Mouse (Mus musculus): ENCODE measurements around the gene Ippk. TPM values are rescaled to one million over a fixed set of nuclear protein-coding genes. Genes with fewer than 3 reads are reported as not detected.

Ippk gene
- total RNA-seq, 2 experiments from 2014 or later = 1.7 to 3.7 TPM

GRCm38 (mm10) chr13:49426736-49427135 lies 5.7 kb downstream of the Ippk start:
- no peak for ATAC-seq (replicated peaks; ENCODE audit: low FRiP score, poor library complexity, severe bottlenecking)

DNA sequence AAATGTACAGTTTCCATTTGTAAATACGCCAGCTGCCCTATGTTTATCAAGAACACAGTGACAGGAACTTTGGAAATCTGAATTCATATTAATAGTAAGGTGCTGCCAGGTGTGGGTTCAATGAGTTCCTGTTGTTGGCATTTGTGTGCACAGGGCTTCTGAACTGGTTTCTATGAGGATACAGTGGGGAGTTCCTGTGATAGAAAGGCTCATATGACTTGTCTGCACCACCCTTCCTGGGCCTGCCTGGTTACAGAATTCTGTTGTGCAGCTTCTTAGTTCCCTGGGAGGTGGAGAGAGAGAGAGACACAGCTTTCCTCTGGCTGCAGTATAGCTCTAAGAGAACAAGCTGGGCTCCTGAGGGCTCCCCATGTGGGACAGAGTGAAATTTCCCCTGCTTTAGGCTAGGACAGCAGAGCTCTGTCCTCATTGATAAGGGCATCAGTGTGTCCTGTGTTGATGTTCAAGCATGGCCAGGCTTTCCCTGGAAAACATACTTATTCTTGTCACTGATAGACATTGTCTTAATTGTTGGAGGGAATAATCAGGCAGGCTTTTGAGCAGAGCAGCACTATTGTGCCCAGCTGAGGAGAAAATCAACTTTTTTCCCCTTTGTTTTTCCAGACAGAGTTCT lies 7.1 kb downstream of the Ippk start:
- no peak for ATAC-seq (replicated peaks; ENCODE audit: low FRiP score, poor library complexity, severe bottlenecking)

DNA sequence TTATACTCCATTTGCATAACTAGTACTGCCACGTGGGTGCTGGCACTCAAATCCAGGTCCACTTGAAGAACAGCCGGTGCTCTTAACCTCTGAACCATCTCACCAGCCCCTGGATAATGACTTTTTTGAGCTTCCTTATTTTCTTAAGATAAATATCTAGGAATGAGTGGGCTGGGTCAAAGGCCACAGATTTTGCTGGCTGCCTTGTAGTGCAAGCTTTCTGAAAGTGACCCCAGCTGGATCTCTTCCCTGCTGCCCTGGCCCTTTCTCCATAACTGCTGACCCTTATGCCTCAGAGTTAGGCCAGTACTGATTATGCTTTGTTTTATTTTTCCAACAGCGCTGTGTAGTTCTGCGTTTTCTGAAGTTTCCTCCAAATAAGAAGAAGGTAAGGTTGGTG lies 9.5 kb downstream of the Ippk start:
- no peak for ATAC-seq (replicated peaks; ENCODE audit: low FRiP score, poor library complexity, severe bottlenecking)

- ATAC-seq (replicated peaks; ENCODE audit: low FRiP score, poor library complexity, severe bottlenecking) = no peak
Measured at GRCm38 (mm10) chr13:49433268-49434029, 12.4 kb downstream of the Ippk start.

GRCm38 (mm10) chr13:49435745-49436144 lies 14.7 kb downstream of the Ippk start:
- no peak for ATAC-seq (replicated peaks; ENCODE audit: low FRiP score, poor library complexity, severe bottlenecking)

- no peak for ATAC-seq (replicated peaks; ENCODE audit: low FRiP score, poor library complexity, severe bottlenecking)
Measured at GRCm38 (mm10) chr13:49436170-49436569, 15.1 kb downstream of the Ippk start.

DNA sequence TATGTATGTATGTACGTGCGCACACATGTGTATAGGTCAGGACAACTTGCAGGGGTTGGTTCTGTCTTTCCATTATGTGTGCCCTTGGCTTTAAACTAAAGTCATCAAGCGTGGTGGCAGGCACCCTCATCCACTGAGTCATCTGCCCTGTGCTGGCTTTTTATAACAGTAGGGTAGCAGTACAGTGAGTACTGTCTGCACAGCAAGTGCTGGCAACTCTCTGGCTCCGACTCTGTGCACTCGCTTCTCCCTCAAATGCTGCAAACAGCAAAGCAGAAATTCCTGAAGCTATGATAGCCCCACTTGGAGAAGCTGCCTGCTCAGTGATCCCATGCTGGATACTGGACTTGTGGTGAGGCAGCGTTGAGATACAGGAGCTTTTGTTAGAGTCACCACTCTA lies 23.4 kb downstream of the Ippk start:
- ATAC-seq (replicated peaks; ENCODE audit: low FRiP score, poor library complexity, severe bottlenecking) = no peak

GRCm38 (mm10) chr13:49449318-49449749 lies 28.3 kb downstream of the Ippk start:
- ATAC-seq (replicated peaks; ENCODE audit: low FRiP score, poor library complexity, severe bottlenecking) = peak; percentile 85

- ATAC-seq (replicated peaks; ENCODE audit: low FRiP score, poor library complexity, severe bottlenecking) = no peak
Measured at GRCm38 (mm10) chr13:49460276-49460675, 39.2 kb downstream of the Ippk start.

DNA sequence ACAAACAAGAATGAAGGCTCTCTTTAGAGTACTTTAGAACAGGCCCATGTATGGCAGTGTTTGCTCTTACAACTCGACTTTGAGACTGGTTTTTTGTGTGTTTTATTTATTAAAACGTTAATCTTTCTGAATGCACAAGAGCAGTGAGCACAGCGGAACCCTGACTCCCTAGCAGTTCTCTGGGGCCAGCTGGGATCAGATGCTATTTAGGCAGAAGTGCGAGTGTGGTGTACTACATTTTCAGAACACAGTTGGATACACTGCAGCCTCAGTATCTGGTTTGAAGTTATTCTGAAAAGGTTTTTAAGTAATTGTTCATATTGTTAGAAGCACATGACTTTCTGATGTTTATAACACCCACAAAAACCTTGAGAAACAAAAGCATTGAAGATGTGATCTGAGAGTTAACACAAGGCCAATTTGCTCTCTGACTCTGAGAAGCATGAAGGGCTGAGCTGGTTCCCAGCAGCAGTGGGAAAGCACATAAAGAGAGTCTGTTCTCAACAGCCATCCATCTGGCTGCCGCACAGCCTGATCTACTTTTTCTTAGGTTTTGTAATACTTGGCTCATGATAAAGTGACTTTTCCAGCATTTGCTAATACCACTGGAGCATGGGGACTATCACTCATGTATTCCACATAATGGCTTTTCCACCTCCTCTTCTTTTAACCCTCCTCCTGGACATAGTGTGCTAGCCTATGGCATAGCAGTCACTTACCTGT lies 39.8 kb downstream of the Ippk start:
- no peak for ATAC-seq (replicated peaks; ENCODE audit: low FRiP score, poor library complexity, severe bottlenecking)

- ATAC-seq (replicated peaks; ENCODE audit: low FRiP score, poor library complexity, severe bottlenecking) = no peak
Measured at GRCm38 (mm10) chr13:49461458-49462132, 40.5 kb downstream of the Ippk start.

GRCm38 (mm10) chr13:49462921-49463320 lies 41.9 kb downstream of the Ippk start:
- ATAC-seq (replicated peaks; ENCODE audit: low FRiP score, poor library complexity, severe bottlenecking) = no peak

- no peak for ATAC-seq (replicated peaks; ENCODE audit: low FRiP score, poor library complexity, severe bottlenecking)
Measured at GRCm38 (mm10) chr13:49465875-49466274, 44.8 kb downstream of the Ippk start.

- no peak for ATAC-seq (replicated peaks; ENCODE audit: low FRiP score, poor library complexity, severe bottlenecking)
Measured at GRCm38 (mm10) chr13:49466393-49467075, 45.5 kb downstream of the Ippk start.

DNA sequence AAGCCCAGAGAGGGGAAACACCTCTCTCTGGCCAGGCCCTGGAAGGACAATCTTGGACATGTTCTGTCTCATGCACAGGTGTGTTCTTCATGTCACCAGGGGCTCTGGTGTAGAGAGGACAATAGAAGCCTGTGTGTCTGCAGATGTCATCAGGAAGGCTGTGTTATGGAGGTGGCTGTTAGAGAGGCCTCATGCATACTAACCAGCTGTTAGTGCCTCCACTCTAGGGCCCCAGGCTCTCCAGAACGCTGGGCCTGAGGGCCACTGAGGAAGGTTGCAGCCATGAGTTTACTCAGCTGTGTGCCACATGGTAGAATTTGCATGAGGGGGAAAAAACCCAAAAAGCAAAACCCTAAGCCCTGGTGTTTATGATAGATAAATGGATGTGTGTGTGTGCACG lies 46.5 kb downstream of the Ippk start:
- ATAC-seq (replicated peaks; ENCODE audit: low FRiP score, poor library complexity, severe bottlenecking) = no peak

GRCm38 (mm10) chr13:49469002-49469401 lies 48.0 kb downstream of the Ippk start:
- no peak for ATAC-seq (replicated peaks; ENCODE audit: low FRiP score, poor library complexity, severe bottlenecking)

DNA sequence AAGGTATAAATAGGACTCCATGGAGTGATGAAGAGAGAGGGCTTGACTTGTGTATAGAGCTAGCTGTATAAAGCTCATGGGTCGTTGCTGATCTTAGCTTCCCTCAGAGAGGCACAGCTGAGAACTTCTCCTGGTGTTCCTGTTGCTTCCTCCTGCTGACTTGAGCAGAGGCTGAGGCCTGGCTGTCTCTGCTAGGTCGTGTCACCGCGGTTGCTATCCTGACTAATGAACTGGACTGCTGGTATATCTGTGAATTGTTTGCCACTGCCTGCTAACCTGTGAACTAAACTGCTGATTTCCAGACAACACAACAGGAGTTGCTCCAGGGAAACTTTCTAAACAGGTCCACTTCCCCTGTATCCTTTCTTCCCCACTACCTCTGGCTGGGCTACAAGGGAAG lies 49.3 kb downstream of the Ippk start:
- no peak for ATAC-seq (replicated peaks; ENCODE audit: low FRiP score, poor library complexity, severe bottlenecking)

DNA sequence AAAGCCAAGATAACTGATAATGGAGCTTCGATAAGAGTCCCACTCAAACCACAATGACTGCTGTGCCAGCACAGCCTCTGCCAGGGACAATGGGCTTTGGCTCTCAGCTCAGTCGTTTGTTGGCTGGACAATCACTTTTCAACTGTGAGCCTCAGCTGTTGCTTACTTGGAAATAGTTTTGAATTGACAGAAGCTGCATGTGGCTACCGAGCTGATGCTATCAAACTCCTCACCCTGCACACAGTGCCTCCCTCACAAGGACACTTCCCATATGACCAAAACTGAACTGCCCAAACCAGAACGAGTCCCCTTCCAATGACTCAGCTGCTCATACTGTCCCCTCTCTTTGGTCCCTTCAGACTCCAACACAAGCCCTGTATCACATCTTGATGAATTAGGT lies 49.8 kb downstream of the Ippk start:
- ATAC-seq (replicated peaks; ENCODE audit: low FRiP score, poor library complexity, severe bottlenecking) = no peak

- no peak for ATAC-seq (replicated peaks; ENCODE audit: low FRiP score, poor library complexity, severe bottlenecking)
Measured at GRCm38 (mm10) chr13:49471981-49472675, 51.1 kb downstream of the Ippk start.
